Mouse (Mus musculus) ovary, postnatal 10 days (tissue): ENCODE results near the gene Bmp2k.

ENCODE experiments used
- DNase-seq: peaks from one replicate; pipeline ENCODE4 v3.0.0; 2022; ENCODE audit warnings: low spot score

Bmp2k gene

DNA sequence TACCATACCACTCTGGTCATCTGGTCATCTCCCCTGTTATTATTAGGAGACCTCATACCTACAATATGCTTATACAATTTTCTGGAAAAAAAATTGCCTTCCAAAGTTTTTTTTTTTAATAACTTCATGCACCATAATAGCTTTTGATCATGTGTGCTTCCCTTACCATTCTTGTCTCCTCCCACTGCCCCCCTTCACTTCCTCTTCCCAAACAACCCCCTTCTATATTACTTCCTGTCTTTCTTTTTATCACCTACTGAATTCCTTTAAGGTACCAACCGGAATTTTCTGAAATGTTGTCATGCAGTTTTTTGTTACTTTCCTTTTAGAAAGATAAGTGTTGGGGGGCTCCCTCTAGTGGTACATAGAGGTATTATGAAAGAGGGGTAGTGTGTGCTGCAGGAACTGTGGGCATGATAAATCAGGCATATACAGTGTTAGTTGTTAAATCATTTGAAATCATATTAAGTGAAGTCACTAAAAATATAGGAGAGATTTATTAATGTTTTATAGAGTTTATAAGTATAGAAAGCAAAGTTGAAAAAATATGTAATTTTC lies 58.1 kb downstream of the Bmp2k start:
- no peak for DNase-seq

DNA sequence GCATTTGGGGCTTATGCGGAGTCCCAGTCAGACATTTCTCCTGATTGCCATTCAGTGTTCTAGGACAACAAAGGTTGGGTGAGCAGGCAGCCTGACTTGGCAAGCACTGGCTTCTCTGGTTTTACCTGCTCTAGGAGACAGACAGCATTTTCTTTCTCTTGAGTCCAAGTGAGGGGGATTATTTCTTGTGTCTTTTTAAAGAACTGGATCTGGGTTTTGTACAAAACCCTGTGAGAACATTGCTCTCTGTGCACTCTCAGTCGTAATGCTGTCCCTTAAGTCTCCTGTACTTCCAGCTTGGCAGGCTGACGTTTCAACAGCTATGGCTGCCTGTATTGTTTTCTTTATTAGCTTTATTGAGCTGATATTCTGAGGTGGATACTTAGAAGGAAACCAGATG lies 58.9 kb downstream of the Bmp2k start:
- DNase-seq: no peak

DNA sequence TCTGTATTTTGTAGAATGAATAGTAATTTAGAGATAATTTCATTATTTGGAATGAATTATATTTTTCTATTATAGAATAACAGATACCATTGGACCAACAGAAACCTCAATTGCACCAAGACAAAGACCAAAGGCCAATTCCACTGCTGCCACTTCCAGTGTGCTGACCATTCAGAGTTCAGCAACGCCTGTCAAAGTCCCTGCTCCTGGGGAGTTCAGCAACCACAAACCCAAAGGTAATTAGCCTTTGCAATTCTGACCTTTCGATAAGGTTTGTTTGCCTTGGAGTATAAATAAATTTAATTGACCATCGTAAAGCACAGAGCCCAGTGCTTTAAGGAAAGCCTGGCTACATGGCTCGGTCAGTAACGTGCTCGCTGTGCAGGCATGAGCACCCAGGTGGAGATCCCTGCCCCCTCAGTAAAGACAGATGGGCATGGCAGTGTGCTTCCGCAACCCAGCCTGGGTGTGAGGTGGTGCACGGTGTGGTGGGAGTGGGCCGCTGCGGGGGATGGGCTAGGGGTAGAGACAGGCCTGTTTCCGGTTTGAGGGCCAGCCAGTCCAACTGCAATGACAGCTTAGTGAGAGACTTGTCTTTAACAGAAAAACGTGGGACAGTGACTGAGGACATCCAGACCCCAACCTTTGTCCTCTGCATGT lies 59.4 kb downstream of the Bmp2k start:
- no peak for DNase-seq

DNA sequence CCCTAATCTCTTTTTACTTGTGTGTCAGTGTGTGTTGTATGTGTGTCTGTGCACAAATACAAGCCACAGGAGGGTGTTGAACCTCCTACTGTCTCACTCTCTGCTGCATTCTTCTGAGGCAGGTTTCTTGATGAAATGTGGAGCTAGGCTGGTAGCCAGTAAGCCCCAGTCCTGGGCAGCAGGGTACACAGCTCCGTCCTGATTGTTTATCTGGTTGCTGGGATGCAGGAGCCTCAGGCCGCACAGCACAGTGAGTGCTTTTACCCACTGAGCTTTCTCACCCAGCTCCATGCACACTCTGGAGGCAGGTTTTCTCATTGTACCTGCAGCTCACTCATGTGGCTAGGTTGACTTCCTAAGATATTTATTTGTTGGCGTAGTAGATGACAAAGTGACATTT lies 63.4 kb downstream of the Bmp2k start:
- no peak for DNase-seq

DNA sequence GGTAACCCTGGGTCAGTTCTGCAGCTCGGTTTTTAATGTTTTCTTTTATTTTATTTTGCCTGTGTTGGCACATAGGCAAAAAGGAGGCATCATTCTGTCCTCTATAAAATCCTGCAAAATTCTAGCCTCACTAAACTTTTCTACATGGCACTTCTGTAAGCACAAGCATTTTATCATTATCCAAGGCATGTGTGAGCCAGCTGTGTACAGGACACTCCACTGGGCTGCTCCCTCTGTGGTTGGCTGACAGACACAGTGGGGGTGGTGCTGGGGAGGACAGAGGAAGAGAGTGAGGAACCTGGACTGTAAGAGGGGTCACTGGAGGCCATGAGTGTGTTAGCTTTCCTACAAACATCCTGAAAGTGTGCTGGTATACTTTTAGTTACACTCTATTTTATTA lies 64.6 kb downstream of the Bmp2k start:
- DNase-seq: no peak

DNA sequence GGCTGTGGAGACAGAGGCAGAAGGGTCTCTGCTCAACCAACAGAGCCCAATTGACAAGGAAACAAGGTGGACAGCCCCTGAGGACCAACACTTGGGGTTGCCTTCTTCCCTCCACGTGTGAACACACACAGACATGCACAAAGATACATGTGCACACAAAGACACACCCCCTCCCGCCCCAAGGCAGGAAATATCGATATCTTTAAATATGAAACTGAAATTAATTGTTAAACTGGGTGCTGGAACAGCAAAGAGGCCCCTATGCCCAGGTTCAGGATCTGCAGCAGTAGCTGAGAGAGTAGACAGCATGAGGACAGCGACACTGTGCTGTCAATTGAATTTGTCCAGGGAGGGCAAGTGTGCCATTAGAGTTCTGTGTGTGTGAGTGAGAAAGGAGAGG lies 68.3 kb downstream of the Bmp2k start:
- DNase-seq: no peak

DNA sequence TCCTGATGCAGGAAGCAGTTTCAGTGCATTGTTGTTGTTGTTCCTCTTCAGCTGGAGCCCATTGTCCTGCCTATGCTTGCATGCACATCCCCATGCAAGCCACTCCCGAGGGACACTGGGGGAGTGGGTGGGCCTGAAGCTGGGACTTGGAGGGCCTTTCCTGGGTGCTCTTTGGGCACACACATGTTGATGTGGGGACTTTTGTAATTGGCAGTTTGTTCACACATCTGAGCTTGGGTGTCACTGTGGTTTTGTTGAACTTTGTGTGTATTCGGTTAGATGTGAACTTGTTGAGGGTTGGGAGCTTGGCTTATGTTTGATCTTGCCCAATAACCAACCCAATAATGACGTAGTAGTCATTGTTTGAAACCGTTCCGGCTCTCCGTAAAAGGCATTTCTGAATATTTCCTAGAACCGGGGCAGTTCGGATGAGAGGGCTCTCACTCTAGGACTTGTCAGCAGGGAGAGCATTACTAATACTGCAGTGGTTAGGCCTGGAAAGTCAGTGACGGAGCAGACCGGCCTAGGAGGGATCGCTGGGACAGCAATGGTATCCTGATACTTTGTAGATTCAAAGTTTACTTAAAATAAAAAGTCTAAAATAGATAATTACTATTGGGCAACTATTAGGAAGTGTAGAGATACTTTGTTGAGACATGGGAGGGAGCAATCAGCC lies 78.1 kb downstream of the Bmp2k start:
- DNase-seq: no peak

DNA sequence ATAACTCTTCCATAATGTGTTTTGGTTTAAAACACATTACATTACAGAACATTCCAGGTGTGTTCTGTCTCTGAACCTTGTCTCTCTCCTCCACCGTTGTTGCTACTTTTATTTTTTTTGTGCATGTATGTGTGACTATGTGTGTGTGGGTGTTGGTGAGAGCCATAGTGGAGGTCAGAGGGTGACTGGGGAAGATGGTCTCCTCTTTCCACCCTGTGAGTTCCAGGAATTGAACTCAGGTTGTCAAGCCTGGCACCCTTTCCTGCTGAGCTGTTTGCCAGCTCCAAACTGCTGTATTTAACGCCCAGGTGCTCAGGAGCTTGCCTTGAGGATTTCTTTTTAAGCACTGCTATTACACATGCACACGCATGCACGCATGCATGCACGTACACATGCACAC lies 78.7 kb downstream of the Bmp2k start:
- DNase-seq: no peak

DNA sequence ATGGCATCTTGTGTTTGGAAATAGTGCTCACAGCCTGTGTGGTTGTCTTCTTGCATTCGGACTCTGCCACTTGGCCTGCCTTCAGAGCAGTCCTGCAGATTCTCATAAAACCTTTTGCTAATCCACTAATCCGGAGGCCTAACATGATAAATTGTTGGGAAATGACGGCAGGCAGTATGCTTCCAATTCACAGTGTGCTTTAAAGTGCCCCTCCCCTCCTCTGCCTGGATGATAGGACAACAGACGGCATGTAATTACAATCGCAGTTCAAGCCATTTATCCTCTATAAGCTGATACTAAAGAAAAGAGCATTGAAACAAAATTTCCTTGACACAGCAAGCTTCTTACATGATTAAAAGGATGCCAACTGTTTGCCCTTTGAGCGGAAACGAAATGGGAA lies 80.2 kb downstream of the Bmp2k start:
- DNase-seq: no peak

DNA sequence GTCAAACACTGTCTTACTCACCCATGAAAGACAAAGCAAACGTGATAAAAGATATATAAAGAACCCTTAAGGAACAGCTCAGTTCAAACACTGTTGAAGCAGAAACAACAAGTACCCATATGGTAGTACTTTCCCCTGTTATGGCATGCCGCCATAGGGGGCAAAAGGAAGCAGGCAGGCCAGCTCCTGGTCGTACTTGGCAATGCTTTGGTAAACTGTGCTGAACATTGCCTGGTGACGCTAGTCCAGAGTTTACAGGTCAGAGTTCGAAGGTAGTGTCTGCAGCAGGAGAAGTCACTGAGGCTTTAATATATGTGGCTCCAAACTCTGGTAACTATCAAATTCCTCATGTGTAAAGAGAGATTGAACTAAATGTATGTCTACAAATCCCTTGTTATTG lies 81.2 kb downstream of the Bmp2k start:
- DNase-seq: no peak

DNA sequence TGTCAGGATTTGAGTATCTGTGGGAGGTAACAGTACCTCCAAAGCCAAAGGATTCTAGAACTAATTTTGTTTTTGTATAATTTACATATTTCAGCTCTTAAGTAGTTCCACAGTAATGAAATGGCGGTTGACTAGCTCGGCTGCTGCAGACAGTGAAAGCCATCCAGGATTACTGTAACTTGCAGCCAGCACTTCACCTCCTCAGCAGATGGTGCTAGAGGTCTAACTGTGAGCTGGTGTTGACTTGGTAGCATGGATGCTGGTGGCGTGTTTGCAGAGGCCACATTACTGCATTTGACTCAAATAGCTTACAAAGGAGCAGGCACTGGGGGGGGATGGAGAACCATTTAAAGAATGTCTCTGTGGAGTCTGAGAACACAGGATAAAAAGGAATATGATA lies 84.0 kb downstream of the Bmp2k start:
- no peak for DNase-seq

DNA sequence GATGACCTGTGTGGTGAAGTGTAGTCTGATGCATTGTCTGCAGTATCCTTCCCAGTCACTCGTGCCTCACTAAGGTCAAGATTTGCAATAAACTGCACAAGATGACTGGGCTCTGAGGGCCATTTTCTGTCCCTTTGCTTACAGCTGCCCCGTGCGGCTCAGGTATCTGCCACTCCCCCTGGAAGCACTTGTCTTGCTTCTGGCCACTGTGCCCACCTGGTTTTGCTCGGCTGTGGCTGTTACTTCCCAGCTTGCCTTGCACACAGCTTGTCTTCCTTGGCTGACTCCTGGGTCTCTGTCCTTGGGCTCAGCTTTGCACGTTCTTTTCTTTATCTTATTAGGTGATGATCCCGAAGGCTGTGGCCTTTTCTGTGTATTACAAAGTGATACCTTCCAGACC lies 86.2 kb downstream of the Bmp2k start:
- DNase-seq: no peak

DNA sequence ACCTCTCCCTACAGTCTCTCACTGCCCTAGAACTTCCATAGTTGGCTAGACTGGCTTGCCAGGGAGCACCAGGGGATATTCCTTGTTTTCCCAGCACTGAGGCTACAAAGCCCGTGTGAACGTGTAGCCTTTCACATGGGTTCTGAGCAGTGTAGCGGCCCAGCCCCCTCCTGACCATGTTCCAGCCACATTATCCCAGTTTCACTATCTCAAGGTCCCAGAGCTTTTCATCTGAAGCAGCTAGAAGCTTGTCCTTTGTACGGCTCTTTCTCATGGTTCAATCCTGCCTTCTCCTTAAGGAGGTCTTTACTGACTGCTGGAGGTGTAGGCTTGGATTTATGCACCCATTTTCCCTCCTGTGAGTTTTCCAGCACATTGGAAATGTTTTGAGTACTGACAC lies 87.1 kb downstream of the Bmp2k start:
- no peak for DNase-seq

DNA sequence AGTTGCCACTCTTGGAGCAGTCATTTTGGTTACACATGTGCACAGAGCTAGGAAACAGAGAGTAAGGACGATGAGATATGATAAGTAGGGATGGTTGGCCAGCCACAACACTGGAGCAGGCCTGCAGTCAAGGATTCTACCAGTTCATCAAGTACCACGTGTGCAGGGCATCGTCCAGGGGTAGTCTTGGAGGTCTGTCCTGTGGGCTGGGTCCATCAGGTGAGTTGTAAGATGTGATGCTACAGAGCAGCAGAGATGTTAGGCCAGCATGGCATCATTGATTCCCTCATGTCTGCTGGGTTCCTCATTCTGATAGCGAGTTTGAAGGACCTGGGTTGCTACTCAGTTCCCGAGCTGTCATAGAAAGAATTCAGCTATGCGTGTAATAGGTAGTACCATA lies 87.6 kb downstream of the Bmp2k start:
- no peak for DNase-seq

DNA sequence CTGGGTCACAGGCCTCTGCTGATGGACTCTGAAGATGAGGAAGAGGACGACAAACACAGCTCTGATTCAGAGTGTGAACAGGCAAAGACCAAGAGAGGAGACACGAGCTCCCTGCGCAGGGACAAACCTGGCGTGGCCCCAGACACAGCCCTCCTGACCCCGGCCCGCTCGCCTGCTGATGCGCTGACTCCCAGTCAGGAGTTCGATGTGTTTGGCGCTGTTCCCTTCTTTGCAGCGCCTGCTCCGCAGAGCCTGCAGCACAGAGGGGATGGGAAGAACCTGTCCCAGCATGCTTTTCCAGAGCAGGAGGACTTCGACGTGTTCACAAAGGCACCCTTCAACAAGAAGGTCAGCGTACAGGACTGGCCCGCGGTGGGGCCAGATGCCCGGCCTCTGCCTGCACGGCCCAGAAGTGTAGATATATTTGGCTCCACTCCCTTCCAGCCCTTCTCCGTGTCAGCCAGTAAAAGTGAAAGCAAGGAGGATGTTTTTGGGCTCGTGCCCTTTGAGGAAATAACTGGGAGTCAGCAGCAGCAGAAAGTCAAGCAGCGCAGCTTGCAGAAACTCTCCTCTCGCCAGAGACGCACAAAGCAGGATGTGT lies 89.6 kb downstream of the Bmp2k start:
- no peak for DNase-seq

DNA sequence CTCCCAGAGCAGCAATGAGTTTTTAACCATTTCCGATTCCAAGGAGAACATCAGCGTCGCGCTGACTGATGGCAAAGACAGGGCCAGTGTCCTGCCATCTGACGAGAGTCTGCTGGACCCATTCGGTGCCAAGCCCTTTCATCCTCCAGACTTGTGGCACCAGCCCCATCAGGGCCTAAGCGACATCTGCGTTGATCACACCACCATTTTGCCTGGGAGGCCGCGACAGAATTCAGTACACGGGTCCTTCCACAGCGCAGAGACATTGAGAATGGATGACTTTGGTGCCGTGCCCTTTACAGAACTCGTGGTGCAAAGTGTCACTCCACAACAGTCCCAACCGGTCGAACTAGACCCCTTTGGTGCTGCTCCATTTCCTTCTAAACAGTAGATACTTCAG lies 90.3 kb downstream of the Bmp2k start:
- DNase-seq: no peak

DNA sequence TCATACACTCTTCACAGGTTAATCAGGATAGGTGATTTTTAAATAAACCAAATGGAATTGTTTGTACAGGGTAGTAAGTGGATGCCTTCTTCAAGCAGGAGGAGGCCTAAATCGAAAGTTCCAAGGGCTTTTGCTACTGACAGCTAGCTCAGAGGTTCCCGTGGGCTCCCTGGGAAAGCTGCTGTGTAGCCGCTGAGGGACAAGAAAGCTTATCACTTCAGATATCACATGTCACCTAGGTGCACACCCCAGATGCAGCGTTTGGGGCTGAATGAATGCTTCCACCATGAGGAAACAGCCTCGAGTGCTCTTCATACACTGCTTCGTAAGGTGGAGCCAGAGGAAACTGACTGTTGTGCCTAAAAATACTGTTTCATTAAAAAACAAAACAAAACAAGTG lies 90.7 kb downstream of the Bmp2k start:
- DNase-seq: no peak

DNA sequence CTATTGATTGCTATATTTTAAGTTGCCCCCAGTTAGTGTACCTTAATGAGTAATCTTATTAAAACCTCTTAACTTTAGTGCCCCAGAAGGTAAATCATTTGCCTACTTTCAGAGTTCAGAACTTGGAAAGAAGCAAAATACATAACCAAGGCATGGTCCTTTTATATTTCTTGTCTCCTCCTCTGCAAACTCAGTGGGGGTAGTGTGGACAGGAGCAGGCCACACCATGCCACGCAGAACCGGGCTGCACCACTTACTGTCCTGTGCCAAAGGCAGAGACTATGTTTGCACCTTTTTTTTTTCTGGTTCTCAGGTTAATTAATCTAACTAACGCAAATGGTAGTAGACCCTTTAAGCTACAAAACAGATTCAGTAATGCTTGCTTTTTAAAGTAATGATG lies 91.9 kb downstream of the Bmp2k start:
- no peak for DNase-seq

DNA sequence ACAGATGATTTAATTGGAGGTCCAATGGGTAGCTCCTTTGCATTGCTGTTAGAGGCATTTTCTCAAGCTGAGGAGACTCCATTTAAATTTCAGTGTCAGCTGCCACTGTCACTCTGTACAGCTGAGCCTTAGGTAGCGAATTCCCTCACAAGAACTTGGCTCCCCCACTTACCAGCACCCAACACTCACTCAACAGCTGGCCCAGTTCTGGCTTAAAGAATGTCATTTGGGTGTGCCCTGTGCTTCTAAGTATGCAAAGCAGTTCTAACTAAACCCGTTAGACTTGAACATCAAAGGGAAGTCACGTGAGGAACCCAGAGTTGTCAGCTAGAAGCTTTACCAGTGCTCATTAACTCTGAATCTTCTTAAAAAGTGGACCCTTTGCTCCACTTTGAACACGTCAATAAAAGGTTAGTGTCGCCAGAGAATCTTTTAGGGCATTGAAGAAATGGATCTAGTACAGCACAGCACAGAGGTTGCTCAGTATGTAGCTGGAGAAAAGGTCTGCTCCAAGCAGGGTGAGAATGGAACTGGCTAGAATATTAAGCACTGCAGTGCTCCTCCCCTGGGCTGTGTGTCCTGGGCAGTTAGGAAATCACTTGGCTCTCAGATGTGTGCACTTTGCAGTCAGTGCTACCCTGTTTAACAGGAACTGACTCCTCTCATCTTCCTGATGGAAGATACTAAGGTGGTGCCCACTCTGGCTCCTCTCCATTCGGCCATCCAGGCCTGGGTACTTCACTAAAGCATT lies 92.7 kb downstream of the Bmp2k start:
- no peak for DNase-seq

DNA sequence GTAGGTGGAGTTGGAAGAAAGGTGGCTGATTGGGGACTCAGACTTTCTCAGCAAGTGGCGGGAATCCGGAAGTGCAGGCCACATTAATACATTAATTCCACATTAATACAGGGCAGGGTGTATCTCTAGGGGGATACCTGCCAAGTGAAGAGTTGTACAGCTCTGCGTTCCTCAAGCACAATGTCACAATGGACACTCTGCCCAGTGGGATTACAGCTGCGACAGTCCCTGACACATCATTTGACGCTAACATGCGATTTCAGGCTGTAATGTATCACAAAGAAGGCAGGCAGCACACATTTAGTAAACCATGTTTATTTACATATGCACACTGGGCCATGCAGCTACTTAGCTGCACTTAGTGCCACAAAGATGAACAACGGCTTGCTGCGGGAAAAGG lies 95.5 kb downstream of the Bmp2k start:
- no peak for DNase-seq

DNA sequence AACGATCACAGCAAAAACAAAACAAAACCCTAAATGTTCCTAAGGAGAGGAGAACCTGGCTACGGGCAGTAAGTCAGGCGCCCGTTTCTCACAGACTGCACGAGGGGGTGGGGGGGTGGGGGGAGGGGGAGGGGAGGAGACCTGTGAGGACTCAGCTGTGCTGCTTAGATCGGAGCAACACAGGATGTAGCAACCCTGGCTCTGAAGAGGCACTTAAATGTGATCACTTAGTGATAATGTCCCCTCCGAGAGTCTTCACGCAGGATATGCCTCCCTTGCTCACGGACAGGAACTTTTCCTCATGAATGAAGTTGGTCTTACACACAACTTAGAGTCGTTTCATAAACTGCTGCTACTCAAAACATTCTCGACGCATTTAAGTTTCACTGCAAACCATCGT lies 97.8 kb downstream of the Bmp2k start:
- no peak for DNase-seq

DNA sequence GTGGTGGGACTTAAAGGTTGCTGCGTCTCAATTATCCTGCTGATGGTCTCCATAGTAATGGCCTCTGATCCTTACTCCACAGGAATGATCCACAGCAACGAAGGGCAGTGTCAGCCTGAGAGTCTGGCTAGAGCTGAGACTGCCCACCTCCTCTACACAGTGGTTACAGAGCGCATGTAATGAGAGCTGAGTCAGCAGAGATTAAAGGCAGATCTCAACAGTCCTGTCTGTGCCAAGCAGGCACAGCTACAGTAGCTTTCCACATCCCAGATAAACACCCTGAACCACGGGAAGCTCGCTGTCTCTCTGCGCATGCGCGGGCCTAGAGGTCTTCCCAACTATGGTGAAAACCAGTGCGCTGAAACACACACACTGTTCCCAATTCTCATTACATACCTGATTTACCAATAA lies 100.1 kb downstream of the Bmp2k start:
- DNase-seq: no peak

DNA sequence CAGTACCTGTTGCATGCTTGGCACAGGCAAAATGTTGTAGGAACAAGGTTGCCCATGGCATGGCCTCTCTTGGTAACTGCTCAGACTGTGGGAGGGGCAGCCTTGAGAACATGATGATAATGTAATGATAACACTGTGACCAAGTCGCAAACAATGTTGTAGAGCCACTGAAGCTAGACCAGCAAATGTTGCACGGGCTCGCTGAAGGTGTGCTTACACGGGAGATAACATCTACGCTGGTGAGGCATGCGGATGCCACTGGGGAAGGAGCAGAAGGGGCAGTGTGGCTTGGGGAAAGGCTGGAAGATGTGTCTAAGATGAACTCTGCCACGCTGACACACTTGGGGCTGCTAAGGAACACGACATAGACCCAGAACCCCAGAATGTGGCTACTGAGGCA lies 102.5 kb downstream of the Bmp2k start:
- no peak for DNase-seq
